Mouse (Mus musculus) brain, embryonic 14.5 days (tissue): ENCODE measurements around the gene Sorcs3.

ENCODE experiments used
- CTCF ChIP-seq: fragments of 200-500 bp; IDR thresholded peaks from 2 replicates; pipeline ENCODE4 v1.5.1; 2012; ENCODE audit warnings: inconsistent platforms, mild to moderate bottlenecking, moderate library complexity, borderline replicate concordance; ENCODE audit not compliant: insufficient read depth, insufficient read length; ENCODE audit errors: extremely low read depth
- POLR2A ChIP-seq: fragments of 200-500 bp; IDR thresholded peaks from 2 replicates; pipeline ENCODE4 v1.6.1; 2012; ENCODE audit warnings: mild to moderate bottlenecking, inconsistent platforms, borderline replicate concordance; ENCODE audit not compliant: poor library complexity, insufficient read depth, insufficient read length, severe bottlenecking; ENCODE audit errors: extremely low read depth

DNA sequence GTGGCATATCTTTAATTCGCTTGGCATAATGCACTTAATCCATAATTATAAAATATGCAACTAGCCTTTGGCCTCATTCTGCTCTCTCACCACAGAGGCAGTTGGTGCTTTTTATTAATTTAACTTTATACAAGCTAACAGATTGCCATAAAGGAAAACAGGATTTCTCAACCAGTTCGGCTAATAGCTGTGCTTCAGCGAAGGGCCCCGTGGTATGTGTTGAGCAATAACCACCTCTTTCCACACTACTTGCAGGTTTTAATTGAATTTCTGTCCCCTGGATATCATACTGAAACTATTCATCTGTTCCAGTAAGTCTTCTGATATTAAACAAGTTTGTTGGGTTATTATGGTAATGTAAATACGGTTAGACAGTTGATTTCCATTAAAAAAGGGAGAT lies 224.5 kb downstream of the Sorcs3 start:
- TF ChIP-seq CTCF (no peak), POLR2A (no peak)
